Mouse (Mus musculus) cerebellum, postnatal 36 days (tissue): ENCODE measurements around the gene Dqx1.

Source experiments
- DNase-seq, 2 experiments: peaks; one replicate each; pipeline ENCODE4 v3.0.0; 2021 to 2022; ENCODE audit warnings: mixed read lengths in 2 of 2

Gene Dqx1

GRCm38 (mm10) chr6:83070311-83071219 lies 12.9 kb downstream of the Dqx1 start:
- DNase-seq: peak; percentile 22 to 58

- peak in 1 of 2 experiments; percentile 27 for DNase-seq
Measured at GRCm38 (mm10) chr6:83071220-83071619, 13.6 kb downstream of the Dqx1 start.

GRCm38 (mm10) chr6:83074979-83075378 lies 17.3 kb downstream of the Dqx1 start:
- DNase-seq: no peak

GRCm38 (mm10) chr6:83077630-83078323 lies 20.1 kb downstream of the Dqx1 start, which contains the start of gene Pcgf1:
Gene Pcgf1 (plus strand): TSS chr6:83077869.
- peak; percentile 55 to 57 for DNase-seq

GRCm38 (mm10) chr6:83078324-83078858 lies 20.7 kb downstream of the Dqx1 start:
- DNase-seq: peak; percentile 100

GRCm38 (mm10) chr6:83080210-83080609 lies 22.6 kb downstream of the Dqx1 start:
- DNase-seq: no peak

- no peak for DNase-seq
Measured at GRCm38 (mm10) chr6:83083497-83083896, 25.9 kb downstream of the Dqx1 start.

GRCm38 (mm10) chr6:83084477-83084876 lies 26.8 kb downstream of the Dqx1 start:
- DNase-seq: no peak

GRCm38 (mm10) chr6:83086121-83087035 lies 28.7 kb downstream of the Dqx1 start, which contains the start of gene Lbx2:
Gene Lbx2 (plus strand): TSS chr6:83086367.
- no peak for DNase-seq

- no peak for DNase-seq
Measured at GRCm38 (mm10) chr6:83087205-83087925, 29.7 kb downstream of the Dqx1 start.

- no peak for DNase-seq
Measured at GRCm38 (mm10) chr6:83087926-83088260, 30.2 kb downstream of the Dqx1 start.

GRCm38 (mm10) chr6:83092416-83093127 lies 34.9 kb downstream of the Dqx1 start:
- no peak for DNase-seq

- no peak for DNase-seq
Measured at GRCm38 (mm10) chr6:83095968-83096367, 38.3 kb downstream of the Dqx1 start.

GRCm38 (mm10) chr6:83098411-83098810 lies 40.8 kb downstream of the Dqx1 start:
- DNase-seq: no peak

- DNase-seq: peak; percentile 90 to 94
Measured at GRCm38 (mm10) chr6:83101316-83101687, 43.7 kb downstream of the Dqx1 start, which contains the start of the genes Ccdc142 and Gm42688. Gene Ccdc142 (plus strand): TSS chr6:83101601. Gene Gm42688 (plus strand): TSS chr6:83101617.

- peak; percentile 41 to 59 for DNase-seq
Measured at GRCm38 (mm10) chr6:83101688-83102556, 44.3 kb downstream of the Dqx1 start.

- DNase-seq: no peak
Measured at GRCm38 (mm10) chr6:83103130-83103650, 45.5 kb downstream of the Dqx1 start.

GRCm38 (mm10) chr6:83104158-83104557 lies 46.5 kb downstream of the Dqx1 start:
- no peak for DNase-seq

- DNase-seq: peak; percentile 66 to 75
Measured at GRCm38 (mm10) chr6:83107566-83108400, 50.1 kb downstream of the Dqx1 start.
